Mouse (Mus musculus) MEL (cell line): ENCODE data around the gene Inpp5a. TPM values are rescaled to one million over a fixed set of nuclear protein-coding genes. Genes with fewer than 3 reads are reported as not detected.
A peak's percentile ranks its signal among the peaks of the same experiment; 100 is the strongest.

Experiments
- DNase-seq: peaks from one replicate; pipeline ENCODE4 v3.0.0; 2011; ENCODE audit warnings: low read depth, low spot score
- H3K27ac ChIP-seq: 2 replicates; pipeline ENCODE4 v1.5.1; 2012; ENCODE audit warnings: low read depth, mild to moderate bottlenecking, control low read depth, low read length, moderate library complexity; ENCODE audit not compliant: control insufficient read depth
- H3K27me3 ChIP-seq, 2 experiments: fragments of 150-350 bp in 1 of 2; sonication (generic) in 1 of 2; 2 replicates each; pipeline ENCODE4 v1.6.1; 2012; ENCODE audit warnings: low read length in 2 of 2, mild to moderate bottlenecking in 2 of 2, improper control_type of control experiment in 1 of 2, moderate library complexity in 1 of 2; ENCODE audit not compliant: insufficient read depth in 2 of 2, control insufficient read depth in 1 of 2
- H3K36me3 ChIP-seq, 2 experiments: 2 replicates each; pipeline ENCODE4 v1.6.1; 2012 to 2014; ENCODE audit warnings: low read length in 2 of 2, improper control_type of control experiment in 1 of 2, inconsistent platforms in 1 of 2, mild to moderate bottlenecking in 1 of 2; ENCODE audit not compliant: insufficient read depth in 2 of 2, control insufficient read depth in 1 of 2
- H3K4me1 ChIP-seq, 2 experiments: fragments of 150-350 bp in 1 of 2; sonication (generic) in 1 of 2; 2 replicates each; pipeline ENCODE4 v1.6.1; 2012; ENCODE audit warnings: low read length in 2 of 2, improper control_type of control experiment in 1 of 2, mild to moderate bottlenecking in 1 of 2; ENCODE audit not compliant: insufficient read depth in 2 of 2, control insufficient read depth in 1 of 2
- H3K4me3 ChIP-seq, 2 experiments: fragments of 150-350 bp in 1 of 2; sonication (generic) in 1 of 2; 2 replicates each; pipeline ENCODE4 v1.5.1; 2012; ENCODE audit warnings: low read depth in 2 of 2, low read length in 2 of 2, mild to moderate bottlenecking in 2 of 2, moderate library complexity in 2 of 2, control low read depth in 1 of 2, improper control_type of control experiment in 1 of 2; ENCODE audit not compliant: control insufficient read depth in 1 of 2, insufficient read depth in 1 of 2
- H3K79me2 ChIP-seq: 2 replicates; pipeline ENCODE4 v1.6.1; 2012; ENCODE audit warnings: mild to moderate bottlenecking, low read length, moderate library complexity; ENCODE audit not compliant: control insufficient read depth, poor library complexity, insufficient read depth
- H3K9ac ChIP-seq: 2 replicates; pipeline ENCODE4 v1.6.1; 2012; ENCODE audit warnings: low read depth, mild to moderate bottlenecking, control low read depth, low read length, moderate library complexity; ENCODE audit not compliant: control insufficient read depth, poor library complexity, severe bottlenecking
- H3K9me3 ChIP-seq: fragments of 150-350 bp; sonication (generic); replicated peaks from 2 replicates; pipeline ENCODE4 v1.6.1; 2012; ENCODE audit warnings: mild to moderate bottlenecking, low read length, improper control_type of control experiment, moderate library complexity; ENCODE audit not compliant: insufficient read depth
- CHD1 ChIP-seq: IDR thresholded peaks from 2 replicates; pipeline ENCODE4 v1.6.1; 2012; ENCODE audit warnings: low read depth, mild to moderate bottlenecking, inconsistent platforms, low read length, improper control_type of control experiment
- MAFK ChIP-seq: IDR thresholded peaks from 2 replicates; pipeline ENCODE4 v1.6.1; 2011; ENCODE audit warnings: low read depth, mild to moderate bottlenecking, low read length, improper control_type of control experiment, borderline replicate concordance
- MAX ChIP-seq: IDR thresholded peaks from 2 replicates; pipeline ENCODE4 v1.6.1; 2011; ENCODE audit warnings: low read length, improper control_type of control experiment
- MEF2A ChIP-seq: IDR thresholded peaks from 2 replicates; pipeline ENCODE4 v1.6.1; 2014; ENCODE audit warnings: low read depth, mild to moderate bottlenecking, inconsistent platforms, low read length, improper control_type of control experiment; ENCODE audit not compliant: poor library complexity, insufficient replicate concordance, severe bottlenecking; ENCODE audit errors: extremely low read depth
- NRF1 ChIP-seq: IDR thresholded peaks from 2 replicates; pipeline ENCODE4 v1.6.1; 2014; ENCODE audit warnings: low read depth, mild to moderate bottlenecking, inconsistent platforms, low read length, improper control_type of control experiment, moderate library complexity; ENCODE audit not compliant: poor library complexity, insufficient read depth, severe bottlenecking
- POLR2AphosphoS2 ChIP-seq: IDR thresholded peaks from 2 replicates; pipeline ENCODE4 v1.6.1; 2011; ENCODE audit warnings: low read length, improper control_type of control experiment
- POLR2AphosphoS5 ChIP-seq: IDR thresholded peaks from 2 replicates; pipeline ENCODE4 v1.6.1; 2012; ENCODE audit warnings: low read depth, borderline replicate concordance, mild to moderate bottlenecking, inconsistent platforms, low read length, moderate library complexity, mixed read lengths
- RCOR1 ChIP-seq: IDR thresholded peaks from 2 replicates; pipeline ENCODE4 v1.6.1; 2012; ENCODE audit warnings: low read depth, mild to moderate bottlenecking, inconsistent platforms, low read length, improper control_type of control experiment
- SMC3 ChIP-seq: IDR thresholded peaks from 2 replicates; pipeline ENCODE4 v1.6.1; 2011; ENCODE audit warnings: low read depth, low read length, improper control_type of control experiment
- USF1 ChIP-seq: IDR thresholded peaks from 2 replicates; pipeline ENCODE4 v1.6.1; 2014; ENCODE audit warnings: low read depth, mild to moderate bottlenecking, inconsistent platforms, low read length, improper control_type of control experiment, moderate library complexity
- polyA plus RNA-seq, 2 experiments: library from polyadenylated mRNA; stranded (reverse) in 1 of 2; unstranded in 1 of 2; fragments of >175 nt in 1 of 2; fragments of >200 nt in 1 of 2; gene quantifications; 2 replicates each; pipeline versions ENCODE4 v1.2.1 to v1.2.4; 2012; ENCODE audit warnings: low replicate concordance in 2 of 2, low read depth in 1 of 2; ENCODE audit not compliant: insufficient read length in 2 of 2, insufficient read depth in 1 of 2, missing spikeins in 1 of 2
- total RNA-seq: library from RNA; depleted of rRNA; stranded (reverse); fragments of 300-350 nt; gene quantifications from 2 replicates; pipeline ENCODE4 v1.2.3, GENCODE M21; 2012

Gene Inpp5a
- total and polyA plus RNA-seq, 3 experiments, result 5.7 to 14.4 TPM; not detected in 1

- Histone ChIP-seq H3K4me3 (no peak overlapping the region), H3K27ac (no peak overlapping the region), H3K9ac (no peak overlapping the region), H3K36me3 (peaks cover 0 to 28% of the 10 kb centered on the region in 2 experiments; a peak in 2 of 4 replicates), H3K27me3 (no peaks in the 10 kb centered on the region), H3K4me1 (peaks cover 19 to 41% of the 10 kb centered on the region in 2 experiments), H3K79me2 (no peaks in the 10 kb centered on the region; the same call in 1 of the 2 replicates), H3K9me3 (no peaks in the 10 kb centered on the region)
- DNase-seq, result peak; percentile 60
- no peak for TF ChIP-seq NRF1
- no peak for TF ChIP-seq CHD1
These were observed 13.8 kb downstream of the Inpp5a start for GRCm38 (mm10) chr7:139402721-139403120.

GRCm38 (mm10) chr7:139406581-139406980 lies 17.7 kb downstream of the Inpp5a start:
- Histone ChIP-seq H3K36me3 (peaks cover 0 to 2% of the 10 kb centered on the region in 2 experiments; a peak in 2 of 4 replicates), H3K4me3 (no peak overlapping the region), H3K4me1 (peaks cover 0 to 4% of the 10 kb centered on the region in 2 experiments; a peak in 2 of 4 replicates), H3K79me2 (no peaks in the 10 kb centered on the region), H3K27me3 (no peaks in the 10 kb centered on the region), H3K9me3 (no peaks in the 10 kb centered on the region), H3K9ac (no peak overlapping the region), H3K27ac (no peak overlapping the region)
- DNase-seq, result no peak
- no peak for TF ChIP-seq POLR2AphosphoS5
- no peak for TF ChIP-seq MEF2A
- TF ChIP-seq MAFK, result no peak
- no peak for TF ChIP-seq MAX
- TF ChIP-seq USF1, result no peak
- no peak for TF ChIP-seq POLR2AphosphoS2
- TF ChIP-seq SMC3, result no peak

DNA sequence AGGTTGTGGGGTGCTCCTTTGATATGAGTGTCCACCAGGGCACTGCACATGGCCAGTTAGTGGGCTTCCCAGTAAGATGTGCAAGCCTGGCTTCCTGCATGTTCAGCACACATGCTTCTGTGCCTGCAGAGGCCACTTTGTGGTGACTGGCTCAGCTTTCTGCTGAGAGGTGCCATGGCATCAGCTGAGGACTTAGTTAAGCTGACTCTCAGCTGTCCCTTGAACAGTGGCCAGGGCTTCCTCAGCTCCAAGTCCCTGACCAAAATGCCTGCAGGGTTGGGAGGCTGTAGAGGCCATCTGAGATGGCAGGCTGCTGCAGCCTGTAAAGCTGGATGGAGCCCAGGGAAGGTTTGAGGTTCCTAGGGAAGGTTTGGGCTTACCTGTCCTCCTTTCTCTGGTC lies 19.1 kb downstream of the Inpp5a start:
- no peak for DNase-seq
- Histone ChIP-seq H3K9ac (no peak overlapping the region), H3K27me3 (no peaks in the 10 kb centered on the region), H3K36me3 (no peaks in the 10 kb centered on the region), H3K4me1 (peaks cover 0 to 4% of the 10 kb centered on the region in 2 experiments; a peak in 3 of 4 replicates), H3K9me3 (no peaks in the 10 kb centered on the region), H3K4me3 (no peak overlapping the region), H3K27ac (no peak overlapping the region), H3K79me2 (no peaks in the 10 kb centered on the region)
- TF ChIP-seq MEF2A (no peak), USF1 (no peak), RCOR1 (no peak)
